Comparison of ENCODE assay signal across 11 mouse cellular contexts in the genomic region with DNA sequence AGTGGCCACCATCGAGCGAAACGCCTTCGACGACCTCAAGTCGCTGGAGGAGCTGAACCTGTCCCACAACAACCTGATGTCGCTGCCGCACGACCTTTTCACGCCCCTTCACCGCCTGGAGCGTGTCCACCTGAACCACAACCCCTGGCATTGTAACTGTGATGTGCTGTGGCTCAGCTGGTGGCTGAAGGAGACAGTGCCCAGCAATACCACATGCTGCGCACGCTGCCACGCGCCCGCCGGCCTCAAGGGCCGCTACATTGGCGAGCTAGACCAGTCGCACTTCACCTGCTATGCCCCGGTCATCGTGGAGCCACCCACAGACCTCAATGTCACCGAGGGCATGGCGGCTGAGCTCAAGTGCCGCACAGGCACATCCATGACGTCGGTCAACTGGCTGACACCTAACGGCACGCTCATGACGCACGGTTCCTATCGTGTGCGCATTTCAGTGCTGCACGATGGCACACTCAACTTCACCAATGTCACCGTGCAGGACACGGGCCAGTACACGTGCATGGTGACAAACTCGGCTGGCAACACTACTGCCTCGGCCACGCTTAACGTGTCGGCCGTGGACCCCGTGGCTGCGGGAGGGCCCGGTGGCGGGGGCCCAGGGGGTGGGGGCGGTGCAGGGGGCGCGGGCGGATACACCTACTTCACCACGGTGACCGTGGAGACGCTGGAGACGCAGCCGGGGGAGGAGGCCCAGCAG. TPM values are rescaled to one million over a fixed set of nuclear protein-coding genes. Genes with fewer than 3 reads are reported as not detected.
A peak's percentile ranks its signal among the peaks of the same experiment; 100 is the strongest.
DNase-seq lines count a peak whose midpoint lies in the region; ATAC-seq and TF ChIP-seq lines count a peak whose summit lies in the region.
"Had no signal": no experiment of that assay in that cellular context is flagged by ENCODE, and none has a peak within 500 bp of the region (broad histone marks: within the 10 kb centered on the region; RNA-seq: fewer than 3 reads in every experiment).

No protein-coding gene starts in this region.

- H3K4me2 ChIP-seq in heart, embryonic 13.5 days: peak overlapping the region; percentile 69
- no peak overlapping the region; the same call in 1 of the 2 replicates for H3K4me2 ChIP-seq in heart, embryonic 11.5 days
- no peak overlapping the region for H3K4me2 ChIP-seq in midbrain, embryonic 11.5 days
- no peak overlapping the region for H3K4me2 ChIP-seq in midbrain, embryonic 16.5 days (ENCODE audit: low read length)
- H3K4me2 ChIP-seq in limb, embryonic 12.5 days: peak overlapping the region; percentile 63

- no peak overlapping the region for H3K27ac ChIP-seq in heart, embryonic 13.5 days (replicated peaks)
- no peak overlapping the region for H3K27ac ChIP-seq in heart, embryonic 11.5 days (ENCODE audit: low read depth, low read length)
- H3K27ac ChIP-seq in midbrain, embryonic 11.5 days (ENCODE audit: low read depth, low read length): no peak overlapping the region
- H3K27ac ChIP-seq in midbrain, embryonic 16.5 days (ENCODE audit: low read length): no peak overlapping the region
- H3K27ac ChIP-seq in cerebellum, adult 2 months (ENCODE audit: insufficient read depth, low read length): no peak overlapping the region
- H3K27ac ChIP-seq in limb, embryonic 12.5 days: no peak overlapping the region

- H3K27me3 ChIP-seq in heart, embryonic 13.5 days (replicated peaks): peaks cover 68% of the 10 kb centered on the region
- H3K27me3 ChIP-seq in heart, embryonic 11.5 days (ENCODE audit: control insufficient read depth, insufficient read depth, low read length): peaks cover 46% of the 10 kb centered on the region
- H3K27me3 ChIP-seq in midbrain, embryonic 11.5 days (ENCODE audit: control insufficient read depth, insufficient read depth, low read length): peaks cover 17% of the 10 kb centered on the region
- no peaks in the 10 kb centered on the region for H3K27me3 ChIP-seq in midbrain, embryonic 16.5 days (ENCODE audit: control insufficient read depth, insufficient read depth, low read depth, low read length)
- H3K27me3 ChIP-seq in cerebellum, adult 2 months (ENCODE audit: control insufficient read depth, insufficient read depth, low read length): no peaks in the 10 kb centered on the region
- peaks cover 75% of the 10 kb centered on the region for H3K27me3 ChIP-seq in limb, embryonic 12.5 days

- ATAC-seq in heart, embryonic 13.5 days (ENCODE audit: extremely low read depth, insufficient number of reproducible peaks, low FRiP score, low TSS enrichment): no peak
- no peak for ATAC-seq in heart, embryonic 11.5 days (replicated peaks; ENCODE audit: insufficient number of reproducible peaks, low FRiP score, low TSS enrichment)
- 0 out of 2 replicates have a peak, but pooled peaks have one; percentile 4 for ATAC-seq in midbrain, embryonic 11.5 days (ENCODE audit: low FRiP score)
- ATAC-seq in midbrain, embryonic 16.5 days: no peak
- no peak for ATAC-seq in limb, embryonic 12.5 days (ENCODE audit: insufficient number of reproducible peaks, insufficient read depth, low FRiP score, low TSS enrichment, low read depth)
- ATAC-seq: inflammation-experienced regulatory T-cells, adult 6 months had no signal

- 62% methylated on average over 57 of the region's 57 CpGs for WGBS in heart, embryonic 13.5 days
- 61% methylated on average over 57 of the region's 57 CpGs for WGBS in heart, embryonic 11.5 days (ENCODE audit: insufficient replicate concordance)
- 70% methylated on average over 56 of the region's 57 CpGs for WGBS in midbrain, embryonic 11.5 days
- 74% methylated on average over 57 of the region's 57 CpGs for WGBS in midbrain, embryonic 16.5 days
- 78% methylated on average over 57 of the region's 57 CpGs for WGBS in cerebellum, adult 2 months
- 56% methylated on average over 57 of the region's 57 CpGs for WGBS in limb, embryonic 12.5 days

- peaks cover 37% of the 10 kb centered on the region for H3K36me3 ChIP-seq in heart, embryonic 13.5 days
- no peaks in the 10 kb centered on the region for H3K36me3 ChIP-seq in heart, embryonic 11.5 days (ENCODE audit: control insufficient read depth, insufficient read depth, low read length)
- peaks cover 26% of the 10 kb centered on the region for H3K36me3 ChIP-seq in midbrain, embryonic 11.5 days (ENCODE audit: control insufficient read depth, insufficient read depth, low read length)
- H3K36me3 ChIP-seq in midbrain, embryonic 16.5 days (ENCODE audit: control insufficient read depth, insufficient read depth, low read length): peaks cover 43% of the 10 kb centered on the region
- no peaks in the 10 kb centered on the region for H3K36me3 ChIP-seq in limb, embryonic 12.5 days

- no peak overlapping the region for H3K9ac ChIP-seq in heart, embryonic 13.5 days
- H3K9ac ChIP-seq in heart, embryonic 11.5 days (ENCODE audit: low read depth, low read length): no peak overlapping the region
- no peak overlapping the region for H3K9ac ChIP-seq in midbrain, embryonic 11.5 days (ENCODE audit: low read length)
- H3K9ac ChIP-seq in midbrain, embryonic 16.5 days (ENCODE audit: low read depth, low read length): no peak overlapping the region
- H3K9ac ChIP-seq in limb, embryonic 12.5 days (replicated peaks): no peak overlapping the region

- DNase-seq in midbrain, embryonic 11.5 days (ENCODE audit: low spot score, missing footprints): peak; percentile 77
- peak; percentile 26 to 43 for DNase-seq in cerebellum, adult 2 months
- no peak for DNase-seq in spleen, postnatal 10 days (ENCODE audit: low spot score in 2 of 2)
- DNase-seq in urinary bladder, postnatal 14 days (ENCODE audit: low spot score): no peak
- DNase-seq: lung, postnatal 14 days had no signal

- H3K4me1 ChIP-seq in heart, embryonic 13.5 days: peaks cover 36% of the 10 kb centered on the region
- H3K4me1 ChIP-seq in heart, embryonic 11.5 days (ENCODE audit: control insufficient read depth, insufficient read depth, low read length): peaks cover 23% of the 10 kb centered on the region
- peaks cover 20% of the 10 kb centered on the region for H3K4me1 ChIP-seq in midbrain, embryonic 11.5 days (ENCODE audit: control insufficient read depth, insufficient read depth, low read length)
- H3K4me1 ChIP-seq in midbrain, embryonic 16.5 days (ENCODE audit: control insufficient read depth, insufficient read depth, low read length): peaks cover 24% of the 10 kb centered on the region
- peaks cover 54% of the 10 kb centered on the region for H3K4me1 ChIP-seq in cerebellum, adult 2 months (ENCODE audit: control insufficient read depth, insufficient read depth, low read length)
- H3K4me1 ChIP-seq in limb, embryonic 12.5 days (replicated peaks): peaks cover 17% of the 10 kb centered on the region

- H3K4me3 ChIP-seq in heart, embryonic 13.5 days: no peak overlapping the region
- no peak overlapping the region for H3K4me3 ChIP-seq in heart, embryonic 11.5 days (ENCODE audit: low read depth, low read length)
- no peak overlapping the region for H3K4me3 ChIP-seq in midbrain, embryonic 11.5 days (ENCODE audit: low read depth, low read length)
- H3K4me3 ChIP-seq in midbrain, embryonic 16.5 days (ENCODE audit: low read depth, low read length): no peak overlapping the region
- H3K4me3 ChIP-seq in cerebellum, adult 2 months (replicated peaks; ENCODE audit: insufficient read depth, low read depth, low read length): no peak overlapping the region
- H3K4me3 ChIP-seq in limb, embryonic 12.5 days (replicated peaks): peak overlapping the region; percentile 40

- no peaks in the 10 kb centered on the region for H3K9me3 ChIP-seq in heart, embryonic 13.5 days
- H3K9me3 ChIP-seq in heart, embryonic 11.5 days (replicated peaks; ENCODE audit: control insufficient read depth, low read length): no peaks in the 10 kb centered on the region
- H3K9me3 ChIP-seq in midbrain, embryonic 11.5 days (ENCODE audit: control insufficient read depth, low read length): no peaks in the 10 kb centered on the region; the same call in 1 of the 2 replicates
- no peaks in the 10 kb centered on the region for H3K9me3 ChIP-seq in midbrain, embryonic 16.5 days (replicated peaks; ENCODE audit: control insufficient read depth, low read length, poor library complexity, severe bottlenecking)
- H3K9me3 ChIP-seq in limb, embryonic 12.5 days: no peaks in the 10 kb centered on the region

- no peak for TF ChIP-seq CTCF in cerebellum, adult 2 months (IDR thresholded peaks at IDR 0.05; ENCODE audit: borderline replicate concordance, insufficient read depth, low read depth, low read length)

- TF ChIP-seq POLR2A in cerebellum, adult 2 months (IDR thresholded peaks at IDR 0.05; ENCODE audit: borderline replicate concordance, insufficient read depth, low read length): no peak

RNA-seq across cellular contexts. Expression of a gene that starts 3.5 kb away (rescaled TPM):
- 0.70 and 1.4 TPM in 2 replicates for polyA plus RNA-seq in heart, embryonic 13.5 days (2015; fragmentation: Nextera tagmentation; extraction: Ambion mirVana)
- polyA plus RNA-seq in heart, embryonic 11.5 days (2014; fragmentation: Nextera tagmentation; extraction: Ambion mirVana): 1.3 and 1.5 TPM in 2 replicates
- 1.8 and 2.9 TPM in 2 replicates for polyA plus RNA-seq in midbrain, embryonic 11.5 days (2014; fragmentation: Nextera tagmentation; extraction: Ambion mirVana)
- polyA plus RNA-seq in midbrain, embryonic 16.5 days (2015; fragmentation: Nextera tagmentation; extraction: Ambion mirVana): 3.9 and 4.2 TPM in 2 replicates
- 9.3 and 10.2 TPM in 2 replicates for polyA plus RNA-seq in cerebellum, adult 2 months (2012; rRNA removed)
- polyA plus RNA-seq in limb, embryonic 12.5 days (2016; fragmentation: Nextera tagmentation; extraction: Ambion mirVana): 0.56 TPM in 1 of 2 replicates, not detected in the other
- polyA plus RNA-seq: inflammation-experienced regulatory T-cells, adult 6 months; thymus, postnatal 0 days had no signal

RNA-seq across cellular contexts. Expression of a gene that starts 6.1 kb away (rescaled TPM):
- polyA plus RNA-seq in heart, embryonic 13.5 days (2015; fragmentation: Nextera tagmentation; extraction: Ambion mirVana): 138 and 158 TPM in 2 replicates
- 169 and 181 TPM in 2 replicates for polyA plus RNA-seq in heart, embryonic 11.5 days (2014; fragmentation: Nextera tagmentation; extraction: Ambion mirVana)
- polyA plus RNA-seq in midbrain, embryonic 11.5 days (2014; fragmentation: Nextera tagmentation; extraction: Ambion mirVana): 49.4 and 55.8 TPM in 2 replicates
- 39.5 and 39.6 TPM in 2 replicates for polyA plus RNA-seq in midbrain, embryonic 16.5 days (2015; fragmentation: Nextera tagmentation; extraction: Ambion mirVana)
- polyA plus RNA-seq in cerebellum, adult 2 months (2012; rRNA removed): 273 and 294 TPM in 2 replicates
- polyA plus RNA-seq in limb, embryonic 12.5 days (2016; fragmentation: Nextera tagmentation; extraction: Ambion mirVana): 72.9 and 76.5 TPM in 2 replicates

RNA-seq across cellular contexts. Expression of a gene that starts 32.8 kb away (rescaled TPM):
- 1.6 and 1.7 TPM in 2 replicates for polyA plus RNA-seq in heart, embryonic 13.5 days (2015; fragmentation: Nextera tagmentation; extraction: Ambion mirVana)
- 2.4 and 3.5 TPM in 2 replicates for polyA plus RNA-seq in heart, embryonic 11.5 days (2014; fragmentation: Nextera tagmentation; extraction: Ambion mirVana)
- 9.2 and 10.3 TPM in 2 replicates for polyA plus RNA-seq in midbrain, embryonic 11.5 days (2014; fragmentation: Nextera tagmentation; extraction: Ambion mirVana)
- polyA plus RNA-seq in midbrain, embryonic 16.5 days (2015; fragmentation: Nextera tagmentation; extraction: Ambion mirVana): 14.3 and 15.9 TPM in 2 replicates
- 190 and 214 TPM in 2 replicates for polyA plus RNA-seq in cerebellum, adult 2 months (2012; rRNA removed)
- 0.86 and 0.98 TPM in 2 replicates for polyA plus RNA-seq in limb, embryonic 12.5 days (2016; fragmentation: Nextera tagmentation; extraction: Ambion mirVana)
- polyA plus RNA-seq: inflammation-experienced regulatory T-cells, adult 6 months; thymus, postnatal 0 days had no signal

RNA-seq across cellular contexts. Expression of a gene that starts 34.7 kb away (rescaled TPM):
- polyA plus RNA-seq in heart, embryonic 13.5 days (2015; fragmentation: Nextera tagmentation; extraction: Ambion mirVana): 88.2 and 93.2 TPM in 2 replicates
- polyA plus RNA-seq in heart, embryonic 11.5 days (2014; fragmentation: Nextera tagmentation; extraction: Ambion mirVana): 75.1 and 87.1 TPM in 2 replicates
- polyA plus RNA-seq in midbrain, embryonic 11.5 days (2014; fragmentation: Nextera tagmentation; extraction: Ambion mirVana): 91.8 and 99.3 TPM in 2 replicates
- 121 and 137 TPM in 2 replicates for polyA plus RNA-seq in midbrain, embryonic 16.5 days (2015; fragmentation: Nextera tagmentation; extraction: Ambion mirVana)
- polyA plus RNA-seq in cerebellum, adult 2 months (2012; rRNA removed): 302 and 309 TPM in 2 replicates
- polyA plus RNA-seq in limb, embryonic 12.5 days (2016; fragmentation: Nextera tagmentation; extraction: Ambion mirVana): 93.6 and 111 TPM in 2 replicates

RNA-seq across cellular contexts. Expression of a gene that starts 34.7 kb away (rescaled TPM):
- polyA plus RNA-seq in heart, embryonic 13.5 days (2015; fragmentation: Nextera tagmentation; extraction: Ambion mirVana): 8.5 and 9.1 TPM in 2 replicates
- polyA plus RNA-seq in heart, embryonic 11.5 days (2014; fragmentation: Nextera tagmentation; extraction: Ambion mirVana): 8.9 and 10.6 TPM in 2 replicates
- 14.7 and 17.1 TPM in 2 replicates for polyA plus RNA-seq in midbrain, embryonic 11.5 days (2014; fragmentation: Nextera tagmentation; extraction: Ambion mirVana)
- polyA plus RNA-seq in midbrain, embryonic 16.5 days (2015; fragmentation: Nextera tagmentation; extraction: Ambion mirVana): 24.2 and 29.8 TPM in 2 replicates
- polyA plus RNA-seq in cerebellum, adult 2 months (2012; rRNA removed): 32.6 and 34.0 TPM in 2 replicates
- polyA plus RNA-seq in limb, embryonic 12.5 days (2016; fragmentation: Nextera tagmentation; extraction: Ambion mirVana): 19.0 and 27.5 TPM in 2 replicates

Comparison
In these comparisons a context has a peak if more than half of its experiments do, and no peak if none do; other contexts are left out.
1. H3K4me2 ChIP-seq: peak in heart, embryonic 13.5 days (single experiment) and limb, embryonic 12.5 days (single experiment); none in heart, embryonic 11.5 days (single experiment), midbrain, embryonic 11.5 days (single experiment) and midbrain, embryonic 16.5 days (single experiment).
2. DNase-seq: peak in midbrain, embryonic 11.5 days (single experiment) and cerebellum, adult 2 months (2 of 2); none in spleen, postnatal 10 days (0 of 2) and urinary bladder, postnatal 14 days (single experiment).
3. RNA of a gene that starts 32.8 kb away (polyA plus RNA-seq): 190 to 214 TPM in cerebellum, adult 2 months; 14.3 to 15.9 TPM in midbrain, embryonic 16.5 days, 9.2 to 10.3 TPM in midbrain, embryonic 11.5 days, 2.4 to 3.5 TPM in heart, embryonic 11.5 days, 1.6 to 1.7 TPM in heart, embryonic 13.5 days and 0.86 to 0.98 TPM in limb, embryonic 12.5 days; every median in the first group is over 10 times any median in the second.